Mouse (Mus musculus): ENCODE measurements around the gene Rhog. TPM values are rescaled to one million over a fixed set of nuclear protein-coding genes. Genes with fewer than 3 reads are reported as not detected.

Rhog gene
- polyA plus RNA-seq (2017; shearing (Covaris generic)) = 280 TPM

DNA sequence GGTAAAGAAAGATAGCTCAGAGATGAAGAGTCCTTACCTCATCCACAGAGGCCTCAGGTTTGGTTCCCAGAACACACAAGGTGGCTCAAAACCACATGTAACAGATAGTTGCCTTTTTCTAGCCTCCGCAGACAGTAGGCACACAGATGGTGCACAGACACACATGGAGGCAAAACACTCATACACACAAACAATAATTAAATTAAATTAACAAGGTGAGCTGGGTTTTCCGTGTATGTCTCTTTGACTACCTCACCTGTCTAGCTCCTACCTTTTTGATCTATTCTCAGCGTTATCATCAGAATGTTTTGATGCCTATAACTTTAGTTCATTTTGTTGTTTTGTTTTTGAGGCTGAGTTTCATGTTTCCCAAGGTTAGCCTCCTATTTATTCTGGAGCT, at the start of gene Rhog:
Rhog (minus strand) TSS at position 101 of the 400 bp plus-strand sequence.

DNA sequence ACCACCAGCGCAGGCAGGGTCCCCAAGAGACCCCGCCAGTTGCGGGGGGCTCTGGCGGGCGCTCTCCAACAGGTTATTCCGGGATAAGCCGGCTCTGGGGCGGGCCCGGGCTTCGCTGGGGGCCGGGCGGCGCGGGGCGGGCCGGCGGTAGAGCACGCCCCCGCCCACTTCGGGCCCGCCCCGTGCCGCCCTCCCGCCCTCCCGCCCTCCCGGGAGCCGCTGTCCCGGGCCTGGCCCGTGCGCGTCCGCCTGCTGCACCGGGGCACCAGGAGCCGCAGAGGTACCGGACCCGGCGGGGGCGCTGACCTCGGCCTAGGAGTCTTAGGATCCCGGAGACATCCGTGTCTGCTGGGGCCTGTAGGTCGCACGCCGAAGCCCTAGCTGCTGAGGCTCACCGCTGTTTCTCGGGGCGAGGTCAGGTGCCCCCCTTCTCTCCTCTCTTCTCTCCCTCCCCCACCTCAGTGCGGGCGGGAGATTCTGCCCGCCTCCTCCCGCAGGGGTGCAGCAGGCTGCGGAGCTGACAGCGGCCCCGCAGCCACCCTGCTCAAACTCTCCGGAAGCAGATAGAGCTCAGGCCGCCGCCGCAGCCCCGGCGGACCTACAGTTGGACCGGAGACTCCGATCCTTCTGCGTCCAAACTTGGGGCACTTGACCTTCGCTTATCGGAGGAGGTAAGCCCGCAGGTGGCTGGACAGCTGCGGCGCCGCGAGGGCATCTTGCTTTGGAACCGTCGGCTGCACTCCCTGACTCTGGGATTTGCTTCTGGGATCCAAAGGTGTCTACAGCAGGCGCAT, 11.9 kb upstream of the Rhog start, which contains the start of gene Stim1:
Stim1 (plus strand) TSS at position 206 of the 794 bp plus-strand sequence.

DNA sequence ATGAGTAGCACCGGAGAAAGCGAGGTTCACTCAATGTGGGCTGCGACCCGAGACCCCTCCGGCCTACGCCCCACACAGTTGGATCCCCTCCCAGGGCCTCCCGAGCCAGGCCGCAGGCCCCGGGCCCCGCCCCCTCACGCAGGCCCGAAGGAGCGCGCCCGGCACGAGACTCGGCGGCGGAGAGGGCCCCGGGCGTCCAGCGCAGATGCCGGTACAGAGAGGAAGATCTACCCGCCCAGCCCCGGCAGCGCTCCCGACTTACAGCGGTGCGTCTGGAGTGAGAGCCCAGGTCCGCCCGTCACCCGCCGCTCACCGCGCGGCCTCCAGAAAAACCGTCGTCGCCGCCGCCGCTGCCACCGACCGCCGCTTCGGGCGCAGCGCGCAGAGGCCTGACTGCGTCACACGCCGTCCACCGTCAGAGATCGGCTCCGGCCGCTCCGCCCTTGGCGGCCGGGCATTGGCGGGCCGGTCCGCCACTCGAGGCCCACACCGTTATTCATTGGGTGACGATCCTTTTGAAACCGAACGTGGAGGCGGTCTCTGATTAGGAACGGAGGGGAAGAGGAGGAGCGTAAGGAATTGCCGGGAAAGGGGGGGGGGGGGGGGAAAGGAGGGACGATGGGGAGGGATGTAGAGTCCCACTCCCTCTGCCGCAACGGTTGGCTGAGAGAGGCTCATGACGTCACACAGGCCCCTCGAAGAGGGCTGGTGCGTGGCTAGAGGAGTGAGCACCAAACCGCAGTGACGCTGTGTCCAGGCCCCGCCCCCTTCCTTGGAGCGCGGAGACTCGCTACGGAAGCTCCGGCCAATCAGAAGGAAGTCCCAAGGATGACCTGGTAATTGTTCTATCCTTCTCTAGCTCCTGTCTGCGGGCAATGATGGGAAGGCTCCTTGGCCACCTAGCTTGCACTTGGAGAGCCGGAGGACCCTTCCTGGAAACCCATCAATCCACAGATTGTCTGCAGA, 45.8 kb downstream of the Rhog start, which contains the start of the genes Nup98 and Pgap2:
Nup98 (minus strand) TSS at position 421 of the 966 bp plus-strand sequence.
Pgap2 (plus strand) TSS at position 453 of the 966 bp plus-strand sequence.

Other genes starting within 250 kb of the Rhog start
- 6.2 TPM for gene Il18bp, start 237.4 kb downstream of the Rhog start, polyA plus RNA-seq (2017; shearing (Covaris generic))
- gene Rnf121, start 190.6 kb downstream of the Rhog start, polyA plus RNA-seq (2017; shearing (Covaris generic)) = 21.9 TPM
- 29.7 TPM for gene Xndc1, start 190.5 kb downstream of the Rhog start, polyA plus RNA-seq (2017; shearing (Covaris generic))
- 0.99 TPM for gene Xntrpc, start 190.3 kb downstream of the Rhog start, polyA plus RNA-seq (2017; shearing (Covaris generic))
- not detected for gene Trpc2, start 172.9 kb downstream of the Rhog start, polyA plus RNA-seq (2017; shearing (Covaris generic))
- gene Art1, start 154.3 kb downstream of the Rhog start, polyA plus RNA-seq (2017; shearing (Covaris generic)) = 0.12 TPM
- 0.92 TPM for gene Art5, start 146.6 kb downstream of the Rhog start, polyA plus RNA-seq (2017; shearing (Covaris generic))
- gene Chrna10, start 139.2 kb downstream of the Rhog start, polyA plus RNA-seq (2017; shearing (Covaris generic)) = not detected
- 29.6 TPM for gene Nup98, start 45.9 kb downstream of the Rhog start, polyA plus RNA-seq (2017; shearing (Covaris generic))
- 46.9 TPM for gene Pgap2, start 45.8 kb downstream of the Rhog start, polyA plus RNA-seq (2017; shearing (Covaris generic))
- gene Stim1, start 11.8 kb upstream of the Rhog start, polyA plus RNA-seq (2017; shearing (Covaris generic)) = 86.5 TPM
- 34.1 TPM for gene Rrm1, start 185.6 kb upstream of the Rhog start, polyA plus RNA-seq (2017; shearing (Covaris generic))
- gene Olfr543, start 225.6 kb upstream of the Rhog start, polyA plus RNA-seq (2017; shearing (Covaris generic)) = 0.25 TPM
- gene Olfr544, start 232.3 kb upstream of the Rhog start, polyA plus RNA-seq (2017; shearing (Covaris generic)) = 0.07 TPM
- gene Olfr545, start 243.5 kb upstream of the Rhog start, polyA plus RNA-seq (2017; shearing (Covaris generic)) = not detected

All from CD4-positive, CD25-positive, alpha-beta regulatory T cell (primary cell).